Mouse (Mus musculus) B cell, adult 2 months (primary cell): Measurements from ENCODE around the gene Cytip.

Experiments
- DNase-seq, 2 experiments: peaks; one replicate each; pipeline ENCODE4 v3.0.0; 2022

Gene Cytip

GRCm38 (mm10) chr2:58094818-58095217, 100.5 kb downstream of the Cytip start:
- no peak for DNase-seq

DNA sequence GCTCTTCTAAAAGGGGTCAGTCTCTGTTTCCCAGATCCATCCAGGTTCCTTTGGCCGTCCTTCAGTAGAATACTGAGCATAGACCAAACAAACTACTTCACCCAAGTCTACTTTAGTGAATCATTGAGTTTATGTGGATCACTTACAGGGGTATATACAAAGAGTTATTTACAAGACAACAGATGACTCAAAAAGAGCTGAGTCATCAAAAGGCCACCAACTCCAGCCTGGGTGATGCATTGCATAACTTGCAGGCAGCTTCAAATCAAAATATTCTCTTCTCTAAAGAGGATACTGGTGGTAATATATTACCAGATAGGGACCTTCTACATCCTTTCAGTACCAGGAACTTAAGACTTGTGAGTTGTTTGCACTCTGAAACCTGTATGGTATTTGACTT, 108.9 kb downstream of the Cytip start:
- DNase-seq, result no peak

DNA sequence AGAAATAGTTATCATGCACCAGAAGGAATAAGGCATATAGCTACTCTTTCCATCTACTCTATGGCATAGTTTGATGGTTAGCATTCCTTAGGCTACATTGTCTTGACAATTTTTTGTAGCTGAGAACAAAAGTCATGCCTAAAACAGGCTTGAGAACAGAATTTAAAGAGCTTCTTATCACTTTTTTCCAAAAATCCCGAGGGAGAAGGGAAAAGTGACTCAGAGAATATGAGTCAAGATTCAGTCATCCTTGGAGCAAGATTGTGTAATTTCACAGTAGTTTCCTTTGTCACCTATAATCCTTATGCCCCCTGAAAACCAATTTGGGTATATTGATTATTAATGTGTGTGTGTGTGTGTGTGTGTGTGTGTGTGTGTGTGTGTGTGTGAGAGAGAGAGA, 115.5 kb downstream of the Cytip start:
- DNase-seq, result no peak
